Mouse (Mus musculus): ENCODE data around the gene Piga. TPM values are rescaled to one million over a fixed set of nuclear protein-coding genes. Genes with fewer than 3 reads are reported as not detected.

The Piga gene
- 18.4 and 27.7 TPM in 2 replicates for total RNA-seq (2017)

- ATAC-seq (replicated peaks in 1 of 2; ENCODE audit: insufficient read depth in 1 of 2, low FRiP score in 2 of 2, low TSS enrichment in 1 of 2, low read depth in 1 of 2, poor library complexity in 2 of 2, severe bottlenecking in 2 of 2) = peak; percentile 98 to 100
Observed at GRCm38 (mm10) chrX:164419471-164419939, at the start of gene Piga. Piga (plus strand) TSS chrX:164419787.

GRCm38 (mm10) chrX:164370576-164370975 is 49.0 kb upstream of the Piga start:
- no peak for ATAC-seq (replicated peaks in 1 of 2; ENCODE audit: insufficient read depth in 1 of 2, low FRiP score in 2 of 2, low TSS enrichment in 1 of 2, low read depth in 1 of 2, poor library complexity in 2 of 2, severe bottlenecking in 2 of 2)

- ATAC-seq (replicated peaks in 1 of 2; ENCODE audit: insufficient read depth in 1 of 2, low FRiP score in 2 of 2, low TSS enrichment in 1 of 2, low read depth in 1 of 2, poor library complexity in 2 of 2, severe bottlenecking in 2 of 2) = no peak
Observed at GRCm38 (mm10) chrX:164373081-164373480, 46.5 kb upstream of the Piga start, which contains the start of gene Vegfd. Vegfd (plus strand) TSS chrX:164373378.

GRCm38 (mm10) chrX:164374586-164374985 is 45.0 kb upstream of the Piga start:
- no peak for ATAC-seq (replicated peaks in 1 of 2; ENCODE audit: insufficient read depth in 1 of 2, low FRiP score in 2 of 2, low TSS enrichment in 1 of 2, low read depth in 1 of 2, poor library complexity in 2 of 2, severe bottlenecking in 2 of 2)

GRCm38 (mm10) chrX:164379721-164380120 is 39.9 kb upstream of the Piga start:
- ATAC-seq (replicated peaks in 1 of 2; ENCODE audit: insufficient read depth in 1 of 2, low FRiP score in 2 of 2, low TSS enrichment in 1 of 2, low read depth in 1 of 2, poor library complexity in 2 of 2, severe bottlenecking in 2 of 2) = no peak

GRCm38 (mm10) chrX:164381618-164382408 is 37.8 kb upstream of the Piga start:
- ATAC-seq (replicated peaks in 1 of 2; ENCODE audit: insufficient read depth in 1 of 2, low FRiP score in 2 of 2, low TSS enrichment in 1 of 2, low read depth in 1 of 2, poor library complexity in 2 of 2, severe bottlenecking in 2 of 2) = peak; percentile 99 to 100

- ATAC-seq (replicated peaks in 1 of 2; ENCODE audit: insufficient read depth in 1 of 2, low FRiP score in 2 of 2, low TSS enrichment in 1 of 2, low read depth in 1 of 2, poor library complexity in 2 of 2, severe bottlenecking in 2 of 2) = no peak
Observed at GRCm38 (mm10) chrX:164394091-164394490, 25.5 kb upstream of the Piga start.

- ATAC-seq (replicated peaks in 1 of 2; ENCODE audit: insufficient read depth in 1 of 2, low FRiP score in 2 of 2, low TSS enrichment in 1 of 2, low read depth in 1 of 2, poor library complexity in 2 of 2, severe bottlenecking in 2 of 2) = peak; percentile 42 to 45; a peak in 2 of 4 replicates
Observed at GRCm38 (mm10) chrX:164398456-164398855, 21.1 kb upstream of the Piga start.

GRCm38 (mm10) chrX:164405080-164405649 is 14.4 kb upstream of the Piga start:
- ATAC-seq (replicated peaks in 1 of 2; ENCODE audit: insufficient read depth in 1 of 2, low FRiP score in 2 of 2, low TSS enrichment in 1 of 2, low read depth in 1 of 2, poor library complexity in 2 of 2, severe bottlenecking in 2 of 2) = no peak

GRCm38 (mm10) chrX:164406133-164407022 is 13.2 kb upstream of the Piga start:
- no peak for ATAC-seq (replicated peaks in 1 of 2; ENCODE audit: insufficient read depth in 1 of 2, low FRiP score in 2 of 2, low TSS enrichment in 1 of 2, low read depth in 1 of 2, poor library complexity in 2 of 2, severe bottlenecking in 2 of 2)

- no peak for ATAC-seq (replicated peaks in 1 of 2; ENCODE audit: insufficient read depth in 1 of 2, low FRiP score in 2 of 2, low TSS enrichment in 1 of 2, low read depth in 1 of 2, poor library complexity in 2 of 2, severe bottlenecking in 2 of 2)
Observed at GRCm38 (mm10) chrX:164408301-164408927, 11.2 kb upstream of the Piga start.

GRCm38 (mm10) chrX:164410562-164410961 is 9.0 kb upstream of the Piga start:
- no peak for ATAC-seq (replicated peaks in 1 of 2; ENCODE audit: insufficient read depth in 1 of 2, low FRiP score in 2 of 2, low TSS enrichment in 1 of 2, low read depth in 1 of 2, poor library complexity in 2 of 2, severe bottlenecking in 2 of 2)

- ATAC-seq (replicated peaks in 1 of 2; ENCODE audit: insufficient read depth in 1 of 2, low FRiP score in 2 of 2, low TSS enrichment in 1 of 2, low read depth in 1 of 2, poor library complexity in 2 of 2, severe bottlenecking in 2 of 2) = no peak
Observed at GRCm38 (mm10) chrX:164416803-164417202, 2.8 kb upstream of the Piga start.

GRCm38 (mm10) chrX:164418008-164418407 is 1.6 kb upstream of the Piga start:
- no peak for ATAC-seq (replicated peaks in 1 of 2; ENCODE audit: insufficient read depth in 1 of 2, low FRiP score in 2 of 2, low TSS enrichment in 1 of 2, low read depth in 1 of 2, poor library complexity in 2 of 2, severe bottlenecking in 2 of 2)

GRCm38 (mm10) chrX:164419955-164420354 is 368 bp downstream of the Piga start:
- ATAC-seq (replicated peaks in 1 of 2; ENCODE audit: insufficient read depth in 1 of 2, low FRiP score in 2 of 2, low TSS enrichment in 1 of 2, low read depth in 1 of 2, poor library complexity in 2 of 2, severe bottlenecking in 2 of 2) = peak in 1 of 2 experiments; percentile 8; a peak in 3 of 4 replicates

- no peak for ATAC-seq (replicated peaks in 1 of 2; ENCODE audit: insufficient read depth in 1 of 2, low FRiP score in 2 of 2, low TSS enrichment in 1 of 2, low read depth in 1 of 2, poor library complexity in 2 of 2, severe bottlenecking in 2 of 2)
Observed at GRCm38 (mm10) chrX:164420518-164420917, 931 bp downstream of the Piga start.

- no peak for ATAC-seq (replicated peaks in 1 of 2; ENCODE audit: insufficient read depth in 1 of 2, low FRiP score in 2 of 2, low TSS enrichment in 1 of 2, low read depth in 1 of 2, poor library complexity in 2 of 2, severe bottlenecking in 2 of 2)
Observed at GRCm38 (mm10) chrX:164424821-164425220, 5.2 kb downstream of the Piga start.

Data from hematopoietic stem cell, adult 5-6 weeks (primary cell).